Mouse (Mus musculus) gastrocnemius, adult 8-10 months (tissue): ENCODE data around the gene Gm20869. TPM values are rescaled to one million over a fixed set of nuclear protein-coding genes. Genes with fewer than 3 reads are reported as not detected.
"Not testable (repeated sequence)": the region's sequence is repeated elsewhere in the genome, so short reads cannot be mapped to it uniquely, and the experiment has no call there.

Experiments used
- DNase-seq, 2 experiments: peaks; one replicate each; pipeline ENCODE4 v3.0.0; 2022; ENCODE audit warnings: low spot score in 2 of 2
- total RNA-seq, 4 experiments: library from RNA; stranded (reverse); gene quantifications; 2 replicates each; pipeline ENCODE4 v1.2.4; 2022

The Gm20869 gene
- not detected for total RNA-seq

DNA sequence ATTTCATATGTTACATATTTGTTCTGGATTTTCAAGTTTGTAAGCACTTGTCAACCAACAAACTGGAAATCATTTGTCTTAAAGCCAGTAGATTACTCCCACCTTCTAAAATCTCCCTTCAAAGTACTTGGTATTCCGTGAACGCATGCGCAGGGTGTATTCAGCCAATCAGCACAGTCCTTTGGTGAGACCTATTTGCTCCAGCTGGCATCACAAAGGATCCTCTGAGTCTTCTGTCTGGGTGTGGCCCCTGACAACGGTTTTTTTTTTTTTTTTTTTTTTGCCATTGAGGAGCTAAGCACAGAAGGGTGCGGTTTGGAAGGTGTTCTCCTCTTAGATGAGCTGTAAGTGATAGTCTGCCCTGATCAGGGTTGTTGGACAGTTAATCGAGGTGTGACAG is at the start of gene Gm20869:
Gm20869 (plus strand) TSS at position 301 of the 400 bp plus-strand sequence.
- DNase-seq, result not testable (repeated sequence)

Other genes starting within 250 kb of the Gm20869 start
- gene Gm20870, start 222.6 kb downstream of the Gm20869 start, total RNA-seq, result not detected